Mouse (Mus musculus) Muller cell, postnatal 12 days (primary cell): ENCODE measurements at regions not wholly inside any gene's neighbourhood (a gene's known extent, or its start where the extent isn't known, plus 50 kb on each side); places are given as distances from the start of the nearest gene placed in this dataset.
A peak's percentile ranks its signal among the peaks of the same experiment; 100 is the strongest.

Experiments used
- DNase-seq: peaks from one replicate; pipeline ENCODE4 v3.0.0-alpha.2; 2015; ENCODE audit errors: inconsistent ontology term

DNA sequence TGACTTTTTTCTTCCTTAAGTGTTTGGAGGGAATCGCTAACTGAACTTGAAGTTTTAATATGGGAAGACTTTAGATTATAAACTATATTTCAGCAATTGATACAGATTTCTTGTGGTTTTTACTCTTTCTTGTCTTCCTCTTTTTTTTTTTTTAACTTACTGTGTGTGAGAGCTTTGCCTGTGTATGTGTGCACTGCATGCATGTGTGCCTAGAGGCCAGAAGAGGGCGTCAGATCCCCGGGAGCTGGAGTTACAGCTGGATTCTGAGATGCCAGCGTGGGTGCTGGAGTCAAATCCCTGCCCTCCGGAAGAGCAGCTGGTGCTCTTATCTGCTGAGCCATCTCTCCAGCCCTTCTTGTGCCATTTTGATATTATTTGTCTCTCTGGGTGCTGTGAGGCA is 129.6 kb downstream of the Trim33 start:
- no peak for DNase-seq

GRCm38 (mm10) chr3:103412247-103412646 is 133.2 kb downstream of the Trim33 start:
- no peak for DNase-seq

DNA sequence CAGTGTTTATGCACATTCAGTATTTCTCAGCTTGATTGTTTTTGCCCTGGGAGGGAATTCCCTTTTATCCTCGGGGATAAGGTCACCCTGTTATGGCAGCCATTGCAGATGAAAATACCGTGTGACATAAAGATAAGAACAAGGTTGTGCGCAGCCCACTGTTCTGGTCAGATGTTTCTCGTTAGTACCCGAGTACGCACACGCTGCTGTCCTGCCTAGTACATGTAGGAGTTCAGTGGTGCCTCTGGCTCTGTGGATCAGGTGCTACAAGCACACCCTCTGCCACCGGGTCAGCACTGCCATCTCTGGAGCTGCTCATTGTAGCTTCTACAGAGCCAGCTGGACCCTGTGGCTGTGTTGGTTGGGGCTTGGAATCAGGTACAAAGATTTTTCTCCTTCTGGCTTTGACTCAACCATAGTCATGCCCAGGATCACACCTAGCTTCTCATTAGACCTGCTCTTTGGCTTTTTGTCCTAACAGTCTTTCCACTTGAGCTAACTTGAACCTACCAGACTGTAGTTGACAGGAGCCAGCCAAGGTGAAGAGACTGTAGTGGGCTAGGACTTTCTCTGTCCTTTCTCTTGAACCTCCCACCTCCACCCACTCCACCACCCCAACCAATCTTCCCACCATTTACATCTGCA is 136.1 kb downstream of the Trim33 start:
- DNase-seq = no peak

- peak; percentile 36 for DNase-seq
Observed at GRCm38 (mm10) chr3:103416296-103416695, 137.2 kb downstream of the Trim33 start.

- DNase-seq = no peak
Observed at GRCm38 (mm10) chr3:103417781-103418180, 138.7 kb downstream of the Trim33 start.

DNA sequence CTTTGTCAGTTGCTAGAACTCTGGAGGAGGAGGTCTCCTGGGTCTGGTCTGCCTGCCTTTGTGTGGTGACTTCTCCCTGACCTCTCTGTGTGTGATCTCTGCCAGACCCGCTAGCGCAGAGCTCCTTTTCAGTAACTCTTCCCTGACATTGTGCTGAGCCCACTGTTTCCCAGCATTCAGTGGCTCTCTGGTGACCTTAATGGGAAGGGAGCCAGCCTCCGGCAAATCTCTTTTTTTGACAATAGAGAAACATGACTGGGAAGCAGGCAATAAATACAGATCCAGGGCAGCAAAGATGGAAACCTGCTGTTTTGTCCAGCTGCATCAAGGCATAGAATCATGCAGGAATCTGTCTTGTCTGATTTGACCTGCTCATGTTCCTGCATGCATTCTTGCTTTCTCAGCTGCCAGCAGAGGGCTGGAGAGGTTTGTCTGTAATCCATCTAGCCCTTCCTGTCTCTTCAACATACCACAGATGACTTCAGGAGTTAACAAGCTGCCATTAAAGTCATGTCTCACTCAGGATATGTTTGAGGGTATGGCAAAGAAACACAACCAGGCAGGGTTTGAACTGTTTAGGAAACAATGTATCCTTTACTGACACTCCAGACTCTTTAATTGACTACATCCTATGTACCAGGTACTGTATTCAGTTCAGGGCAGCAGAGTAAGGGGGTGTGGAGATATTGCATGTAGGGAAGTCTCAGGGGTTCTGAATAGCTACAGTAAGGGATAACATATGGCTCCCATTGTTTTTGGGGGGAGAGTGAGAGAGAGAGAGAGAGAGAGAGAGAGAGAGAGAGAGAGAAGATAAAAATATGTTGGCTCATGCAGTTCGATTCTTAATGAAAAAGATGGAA is 140.9 kb downstream of the Trim33 start:
- peak; percentile 90 for DNase-seq

DNA sequence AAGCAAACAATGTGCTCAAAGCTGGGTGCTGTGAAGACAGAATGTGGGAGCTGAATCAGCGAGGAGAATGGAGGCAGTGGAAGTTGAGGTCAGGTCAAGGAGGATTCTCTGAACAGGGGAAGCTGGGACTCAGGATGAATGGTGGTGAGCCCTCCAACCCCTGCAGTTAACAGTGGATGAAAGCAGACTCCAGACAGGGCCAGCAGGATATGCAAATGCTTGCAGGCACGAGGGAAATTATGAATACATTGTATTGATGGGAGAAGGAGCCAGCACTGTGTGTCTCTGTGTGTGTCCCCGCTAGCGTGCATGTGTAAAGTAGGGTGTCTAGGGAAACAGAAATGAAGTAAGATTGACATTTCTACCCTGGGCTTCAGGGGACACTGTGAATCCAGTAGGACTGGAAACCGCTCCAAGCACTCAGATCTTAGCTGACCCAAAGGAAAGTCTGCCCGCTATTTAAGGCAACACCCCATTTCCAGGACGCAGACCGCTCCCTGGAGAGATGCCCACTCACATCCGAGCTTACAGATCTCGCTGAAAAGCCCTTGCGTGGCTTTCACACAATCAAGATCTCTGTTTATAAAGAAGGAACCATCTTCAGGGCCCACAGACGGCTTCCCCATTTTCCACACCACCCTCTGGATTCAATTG is 141.7 kb downstream of the Trim33 start:
- DNase-seq = peak; percentile 43

DNA sequence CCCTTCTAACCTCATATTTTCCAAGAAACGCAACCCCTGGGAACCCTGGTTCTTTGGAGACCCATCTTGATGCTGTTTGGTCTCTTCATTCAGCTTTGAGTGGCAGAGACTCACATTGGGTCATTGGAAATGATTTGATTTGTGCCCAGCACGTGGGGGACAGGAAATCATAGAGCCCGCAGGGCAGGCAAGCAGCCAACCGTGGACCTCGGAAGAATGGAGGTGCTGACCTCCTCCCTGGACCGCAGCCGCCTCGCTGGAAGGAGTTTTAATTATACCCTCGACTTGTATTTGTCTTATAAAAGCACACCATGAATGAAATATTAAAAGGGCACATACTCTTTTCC is 142.2 kb downstream of the Trim33 start:
- peak; percentile 85 for DNase-seq

- no peak for DNase-seq
Observed at GRCm38 (mm10) chr3:103422806-103423205, 143.7 kb downstream of the Trim33 start.

DNA sequence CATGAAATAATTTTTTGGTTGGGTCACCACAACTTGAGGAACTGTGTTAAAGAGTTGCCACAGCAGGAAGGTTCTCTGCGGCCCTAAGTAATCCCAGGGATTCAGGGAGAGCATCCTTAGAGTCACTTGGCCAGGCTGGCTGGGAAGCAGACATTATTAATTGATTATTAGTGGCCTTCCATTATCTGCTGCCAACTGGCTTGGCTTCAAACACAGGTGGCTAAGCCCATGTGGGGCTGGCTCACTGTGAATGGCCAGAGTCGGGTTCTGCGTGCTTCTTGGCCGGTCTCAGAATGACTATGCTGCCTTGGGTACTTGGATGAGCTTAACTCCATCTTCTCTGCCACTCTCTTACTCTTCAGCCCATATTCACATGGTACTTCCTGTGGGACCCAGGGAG is 144.2 kb downstream of the Trim33 start:
- DNase-seq = no peak

DNA sequence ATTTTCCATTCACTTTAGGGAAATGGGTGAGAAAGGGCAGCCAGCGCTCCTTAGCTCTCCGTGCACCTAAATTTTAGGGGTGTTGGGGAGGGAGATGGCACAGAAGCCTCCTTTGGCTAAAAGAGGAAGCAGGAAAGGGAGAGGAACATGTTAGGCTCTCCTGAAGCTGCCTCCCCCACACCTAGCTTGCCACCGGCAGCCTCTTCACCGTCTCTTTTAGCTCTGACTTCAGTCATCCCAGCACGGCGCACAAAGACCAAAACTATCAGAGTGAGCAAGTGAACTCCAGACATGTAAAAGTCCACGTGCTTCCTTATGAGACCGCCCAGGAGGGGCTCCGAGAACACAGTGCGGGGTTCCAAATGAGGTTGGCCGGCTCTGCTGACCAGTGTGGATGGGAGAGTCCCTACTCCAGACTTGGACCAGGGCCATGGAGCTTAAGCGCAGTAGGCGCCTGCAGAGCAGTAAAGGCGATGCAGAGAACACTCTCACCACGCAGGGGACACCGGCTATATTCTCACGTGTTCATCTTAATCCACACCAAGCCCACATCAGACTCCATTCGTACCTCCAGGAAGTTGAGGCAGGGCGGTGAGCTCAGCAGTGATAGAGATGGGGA is 146.8 kb downstream of the Trim33 start:
- DNase-seq = no peak

- no peak for DNase-seq
Observed at GRCm38 (mm10) chr3:103429227-103429788, 145.7 kb upstream of the Syt6 start.

DNA sequence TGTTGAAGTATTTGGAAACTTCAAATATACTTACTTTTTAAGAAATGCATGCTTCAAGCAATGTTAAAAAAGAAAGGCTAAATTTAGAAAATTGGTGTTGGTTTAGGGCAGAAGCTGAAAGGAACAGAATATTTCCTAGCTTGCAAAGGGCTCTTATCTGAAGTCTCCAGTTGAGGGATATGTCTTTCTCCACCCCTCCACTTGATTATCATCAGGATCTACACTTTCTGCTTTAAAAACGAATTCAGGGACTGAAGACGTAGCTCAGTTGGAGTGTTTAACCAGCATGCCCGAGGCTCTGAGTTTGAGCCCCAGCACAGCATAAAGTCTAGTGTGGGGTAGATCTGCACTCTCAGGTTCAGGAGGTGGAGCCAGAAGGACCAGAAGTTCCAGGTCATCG is 144.9 kb upstream of the Syt6 start:
- no peak for DNase-seq

GRCm38 (mm10) chr3:103432254-103432653 is 142.8 kb upstream of the Syt6 start:
- no peak for DNase-seq

- no peak for DNase-seq
Observed at GRCm38 (mm10) chr3:103436902-103437603, 138.0 kb upstream of the Syt6 start.

DNA sequence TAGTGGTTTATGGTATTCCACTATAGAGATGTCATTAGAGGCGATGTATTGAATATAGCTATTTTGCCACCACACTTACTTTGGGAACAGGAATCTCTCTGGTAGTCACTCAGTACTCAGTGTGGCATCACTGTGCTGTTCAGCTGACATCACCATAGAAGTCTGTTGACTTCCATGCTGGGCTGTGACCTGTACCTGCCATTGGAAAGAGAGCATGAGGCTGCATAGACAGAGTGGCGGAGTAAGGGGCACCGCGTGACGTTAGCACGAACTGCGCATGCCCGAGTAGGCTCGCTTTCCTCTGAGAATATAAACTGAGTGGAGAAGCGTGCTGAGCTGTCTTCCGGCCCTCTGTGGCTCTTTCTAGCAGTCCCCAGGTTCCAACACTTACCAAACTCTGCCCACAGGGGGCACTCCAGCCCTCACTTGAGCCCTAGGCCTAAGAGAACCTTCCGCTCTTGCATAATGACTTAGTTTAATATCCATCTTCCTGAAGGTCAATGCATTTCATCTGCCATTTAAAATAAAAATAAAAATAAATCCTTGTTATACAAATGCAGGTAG is 136.2 kb upstream of the Syt6 start:
- DNase-seq = peak; percentile 53

- DNase-seq = no peak
Observed at GRCm38 (mm10) chr3:103443247-103443646, 131.8 kb upstream of the Syt6 start.

GRCm38 (mm10) chr3:103445852-103446251 is 129.2 kb upstream of the Syt6 start:
- no peak for DNase-seq

GRCm38 (mm10) chr3:103449851-103450250 is 125.2 kb upstream of the Syt6 start:
- no peak for DNase-seq

DNA sequence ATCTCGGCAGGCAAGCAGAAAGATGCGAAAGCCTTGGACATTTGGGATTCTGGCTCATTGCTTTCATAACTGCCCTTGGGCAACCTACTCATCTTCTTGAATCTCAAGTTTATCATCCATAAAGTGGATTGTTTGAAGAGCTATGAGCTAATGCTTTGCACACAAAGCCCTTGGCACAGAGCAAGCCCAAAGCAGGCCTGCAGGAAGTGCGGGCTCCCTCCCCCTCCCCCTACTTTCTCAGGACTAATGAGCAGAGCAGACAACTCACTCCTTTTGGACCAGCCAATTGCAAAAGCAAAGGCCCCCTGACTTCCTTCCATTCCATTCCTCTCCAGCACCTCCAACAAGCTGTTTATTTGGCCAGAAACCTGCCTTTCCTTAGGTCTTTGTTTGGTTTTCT is 123.1 kb upstream of the Syt6 start:
- peak; percentile 79 for DNase-seq

DNA sequence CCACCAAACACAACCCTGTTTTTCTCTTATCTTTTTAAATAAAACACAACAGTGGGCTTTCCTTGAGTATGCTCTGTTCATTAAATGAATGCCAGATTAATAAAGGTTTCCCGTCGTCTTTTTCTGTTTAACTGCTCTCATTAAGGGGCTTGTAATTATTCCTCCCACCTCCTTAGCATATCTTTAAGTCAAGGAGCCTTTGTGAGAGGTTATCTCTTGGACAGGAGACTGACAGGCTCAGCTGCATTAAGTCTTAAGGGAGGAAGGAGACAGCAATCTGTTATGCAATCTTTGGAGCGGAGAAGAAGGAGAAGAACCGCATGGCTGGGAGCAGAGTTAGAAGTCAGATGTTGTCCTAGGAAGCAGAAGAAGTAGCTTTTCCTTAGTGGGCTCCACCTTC is 111.3 kb upstream of the Syt6 start:
- DNase-seq = no peak
